Mouse (Mus musculus) heart, postnatal 14 days (tissue): ENCODE data around the gene Slc38a10. TPM values are rescaled to one million over a fixed set of nuclear protein-coding genes. Genes with fewer than 3 reads are reported as not detected.

Source experiments
- DNase-seq, 2 experiments: peaks; one replicate each; pipeline ENCODE4 v3.0.0; 2021 to 2022
- intact Hi-C: fragments of 180-260 bp; cut with DNase I; formaldehyde crosslinking; loops from one replicate; pipeline ENCODE4 v1.15.1; 2025
- microRNA-seq, 2 experiments: library from miRNA; unstranded; fragments of <30 nt; microRNA quantifications; one replicate each; pipeline ENCODE4 v1.2.0; 2021 to 2022
- total RNA-seq, 2 experiments: library from RNA; stranded (reverse); gene quantifications; 2 replicates each; pipeline ENCODE4 v1.2.3; 2021

The Slc38a10 gene
- total RNA-seq, 2 experiments from 2014 or later, result 78.7 to 83.5 TPM

DNA sequence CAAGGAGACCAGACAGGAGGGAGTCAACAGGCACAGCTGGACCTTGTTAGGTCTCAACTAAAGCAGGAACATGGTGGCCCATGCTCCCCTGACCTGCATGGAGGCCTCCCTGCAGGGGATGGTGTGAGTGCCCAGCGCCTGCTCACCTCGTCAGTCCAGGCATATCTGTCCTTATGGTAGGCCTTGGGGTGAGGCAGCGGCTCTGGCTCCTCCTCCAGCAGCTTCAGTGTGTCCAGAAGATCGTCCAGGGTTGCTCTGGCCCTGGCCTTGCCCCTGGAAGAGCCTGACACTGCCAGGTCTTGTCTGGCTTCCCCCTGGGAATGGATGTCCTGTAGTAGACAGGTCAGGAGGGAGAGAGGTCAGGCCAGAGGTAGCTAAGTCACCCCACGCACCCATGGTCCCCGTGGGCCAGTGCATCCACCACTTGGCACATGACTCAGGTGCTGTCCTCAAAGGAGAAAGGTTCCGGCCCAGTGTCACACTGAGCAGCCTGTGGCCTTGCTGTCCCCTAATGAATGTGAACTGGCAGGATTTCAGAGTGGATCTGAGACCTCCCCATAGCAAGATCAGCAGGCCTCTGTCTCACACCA, 79.3 kb downstream of the Slc38a10 start:
- intact Hi-C loops, result no loop called here
- no peak for DNase-seq

DNA sequence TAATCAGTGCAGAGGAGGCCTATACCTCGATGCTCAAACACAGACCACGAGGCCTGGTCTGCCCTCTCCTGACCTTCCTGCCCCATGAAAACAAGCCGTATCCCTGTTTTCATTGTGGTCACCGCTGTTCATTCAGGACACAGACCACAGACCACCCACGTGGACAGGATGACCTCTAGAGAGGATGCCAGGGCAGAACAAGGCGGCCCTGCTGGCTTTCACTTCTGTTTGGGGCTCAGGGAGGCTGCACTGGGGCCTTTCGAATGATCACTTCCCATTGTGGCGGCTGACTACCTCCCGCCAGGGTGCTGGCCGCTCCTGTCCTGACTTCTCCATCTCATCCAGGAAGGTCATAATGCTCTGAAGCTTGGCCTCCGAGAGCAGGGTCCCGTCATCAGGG, 80.1 kb downstream of the Slc38a10 start:
- DNase-seq, result no peak
- intact Hi-C loops, result no loop called here

DNA sequence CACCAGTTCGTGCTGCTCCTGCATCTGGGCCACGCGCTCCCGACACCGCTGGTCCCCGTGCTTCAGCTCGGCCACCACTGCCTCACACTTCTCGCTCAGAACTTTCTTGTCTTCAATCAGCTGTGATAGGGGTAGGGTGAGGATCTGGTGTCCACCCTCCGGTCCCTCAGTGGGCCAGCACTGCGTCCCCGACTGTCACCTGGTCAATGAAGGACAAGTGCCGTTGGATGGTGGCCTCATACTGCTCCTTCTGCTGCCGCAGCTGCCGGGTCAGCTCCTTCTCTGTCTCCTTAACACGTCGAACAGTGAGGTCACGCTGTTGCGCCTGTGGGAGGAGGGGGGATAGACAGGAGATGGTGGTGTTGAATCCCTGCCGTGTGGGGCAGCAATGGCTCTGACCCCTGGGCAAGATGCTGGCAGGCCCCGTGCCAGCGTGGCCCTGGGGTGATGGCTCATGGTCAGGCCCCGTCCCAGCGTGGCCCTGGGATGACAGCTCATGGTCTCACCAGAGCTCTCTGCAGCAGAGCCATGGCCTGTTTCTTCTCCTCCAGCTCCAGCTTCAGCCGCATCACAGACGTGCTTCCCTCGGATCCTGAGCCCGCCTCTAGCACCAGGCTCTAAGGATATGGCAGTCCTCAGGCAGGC, 80.7 kb downstream of the Slc38a10 start:
- intact Hi-C loops, result no loop called here
- no peak for DNase-seq

DNA sequence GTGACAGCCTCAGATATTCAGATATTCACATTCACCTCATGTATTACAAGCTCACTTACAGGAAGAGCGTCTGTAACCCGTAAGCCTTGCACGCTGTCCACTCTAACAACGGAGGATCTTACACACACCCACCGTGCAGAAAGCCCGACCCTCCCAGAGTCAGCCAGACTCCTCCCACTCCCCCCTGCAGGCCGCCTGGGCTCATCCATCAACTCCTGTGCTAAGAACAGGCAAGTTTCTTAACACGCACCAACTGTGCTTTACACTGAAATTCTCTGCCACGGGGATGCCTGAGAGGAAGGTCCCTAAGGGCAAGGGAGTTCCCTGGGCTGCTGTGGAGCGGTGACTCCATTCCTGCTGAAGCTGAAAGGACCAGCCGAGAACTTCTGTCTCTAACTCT, 81.9 kb downstream of the Slc38a10 start:
- intact Hi-C loops, result loop anchor here (10.0 kb wide), 1 partner anchor 54 kb away; no protein-coding TSS in a partner anchor
- DNase-seq, result no peak

DNA sequence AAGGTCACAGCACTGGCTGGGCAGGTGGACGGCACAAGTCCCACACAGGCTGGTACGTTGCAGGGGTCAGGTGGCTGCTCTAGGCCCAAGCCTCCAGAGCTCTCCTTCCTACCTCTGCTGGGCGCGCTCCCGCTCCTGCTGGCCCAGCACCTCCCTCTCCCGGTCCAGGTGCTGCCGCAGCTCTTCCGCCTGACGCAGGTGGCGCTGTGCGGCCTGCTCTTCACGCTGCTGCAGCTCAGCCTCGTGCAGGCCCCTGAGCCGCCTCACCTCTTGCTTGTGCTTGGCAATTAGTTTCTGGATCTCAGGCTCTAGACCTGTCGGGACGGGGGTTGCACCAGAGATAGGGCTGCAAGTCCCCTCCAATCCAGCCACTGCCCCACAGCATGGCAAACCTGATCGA, 83.3 kb downstream of the Slc38a10 start:
- intact Hi-C loops, result loop anchor here (10.0 kb wide), 1 partner anchor 53 kb away; no protein-coding TSS in a partner anchor

DNA sequence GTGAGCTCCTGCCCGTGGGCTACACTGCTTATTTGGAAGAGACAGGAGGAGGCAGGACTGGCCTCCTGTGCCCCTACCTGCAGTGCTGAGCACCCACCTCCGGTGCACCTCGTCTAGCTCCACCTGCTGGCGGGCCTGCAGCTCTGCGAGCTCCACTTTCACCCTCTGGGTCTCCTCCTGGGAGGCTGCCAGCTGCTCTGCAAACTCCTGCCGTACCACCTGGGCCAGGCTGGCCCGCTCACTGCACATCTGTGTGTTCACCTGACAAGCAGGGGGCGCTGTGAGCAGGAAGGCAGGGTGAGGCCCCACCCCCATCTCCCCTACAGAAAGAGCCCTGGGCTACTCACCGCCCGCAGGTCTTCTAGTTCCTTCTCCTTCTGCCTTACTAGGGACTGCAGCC, 85.9 kb downstream of the Slc38a10 start:
- intact Hi-C loops, result loop anchor here (1.0 to 10.0 kb wide), 2 partner anchors 35 to 50 kb away; no protein-coding TSS in a partner anchor
- peak; percentile 69 to 81 for DNase-seq

More for the DNA sequence above, 83.3 kb downstream of the Slc38a10 start:
- no peak for DNase-seq

DNA sequence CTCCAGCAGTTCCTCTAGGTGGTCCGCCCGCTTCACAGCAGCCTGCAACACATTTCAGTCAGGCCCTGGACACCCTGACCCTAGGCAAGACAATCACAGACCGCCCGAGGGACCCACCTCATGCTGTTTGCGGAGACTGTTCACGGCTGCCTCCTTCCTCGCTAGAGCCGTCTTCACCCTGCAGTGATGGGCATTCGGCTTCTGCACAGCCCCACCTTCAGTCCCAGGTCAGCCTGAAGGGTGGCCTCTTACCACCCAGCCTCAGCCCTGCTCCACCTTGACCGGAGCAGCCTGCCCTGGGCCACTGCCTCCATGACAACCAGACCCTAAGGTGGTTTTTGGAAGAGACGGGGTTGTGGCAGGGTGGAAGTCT, 86.5 kb downstream of the Slc38a10 start:
- intact Hi-C loops, result loop anchor here (1.0 to 10.0 kb wide), 2 partner anchors 34 to 50 kb away; no protein-coding TSS in a partner anchor
- DNase-seq, result no peak

DNA sequence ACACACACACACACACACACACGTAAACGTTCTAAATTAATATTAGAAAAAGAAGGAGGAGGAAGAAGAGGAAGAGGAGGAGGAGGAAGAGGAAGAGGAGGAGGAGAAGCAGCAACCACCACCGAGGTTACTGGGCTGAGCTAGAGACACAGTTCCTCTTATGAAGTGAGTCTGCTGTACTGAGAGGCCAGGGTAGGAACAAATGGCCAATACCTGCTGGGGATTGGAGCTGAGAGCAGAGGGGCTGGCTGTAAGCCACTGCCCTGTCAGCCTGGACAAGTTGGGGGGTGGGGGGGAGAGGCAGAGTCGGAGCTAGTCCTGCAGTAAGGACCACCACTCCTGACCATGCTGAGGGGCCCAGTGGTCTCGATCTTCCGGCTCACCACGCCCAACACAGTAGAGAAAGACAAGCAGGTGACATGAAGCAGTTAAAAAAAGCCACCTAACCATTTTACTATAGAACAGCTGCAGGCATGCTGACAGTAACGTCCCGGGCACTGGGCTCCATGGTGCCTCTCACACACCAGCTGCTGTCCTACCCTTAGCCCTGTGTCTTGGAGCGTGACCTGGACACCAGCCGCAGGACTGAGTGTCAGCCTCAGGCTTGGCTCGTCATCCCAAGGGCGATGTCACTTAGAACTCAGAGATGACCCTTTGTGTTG, 87.0 kb downstream of the Slc38a10 start:
- intact Hi-C loops, result loop anchor here (10.0 kb wide), 1 partner anchor 49 kb away; no protein-coding TSS in a partner anchor
- no peak for DNase-seq

DNA sequence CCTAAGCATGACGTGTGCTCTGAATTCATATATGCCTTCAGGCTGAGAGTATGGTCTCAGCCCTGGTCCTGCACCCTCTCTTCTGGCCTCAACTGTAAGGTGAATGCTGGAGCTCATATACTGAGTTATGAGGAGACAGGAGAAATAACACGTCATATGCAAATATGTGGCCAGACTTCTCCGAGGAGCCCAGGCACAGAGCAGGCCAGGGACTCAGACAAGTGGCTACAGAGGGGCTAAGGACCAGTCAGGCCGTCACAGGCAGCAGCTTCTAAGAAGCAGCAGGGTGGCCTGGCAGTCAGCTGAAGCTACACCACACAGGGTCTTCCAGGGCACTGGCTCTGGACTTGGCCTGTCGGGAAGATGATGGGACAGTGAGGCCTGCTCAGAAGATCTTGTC, 87.8 kb downstream of the Slc38a10 start:
- intact Hi-C loops, result loop anchor here (10.0 kb wide), 1 partner anchor 49 kb away; no protein-coding TSS in a partner anchor
- DNase-seq, result no peak

DNA sequence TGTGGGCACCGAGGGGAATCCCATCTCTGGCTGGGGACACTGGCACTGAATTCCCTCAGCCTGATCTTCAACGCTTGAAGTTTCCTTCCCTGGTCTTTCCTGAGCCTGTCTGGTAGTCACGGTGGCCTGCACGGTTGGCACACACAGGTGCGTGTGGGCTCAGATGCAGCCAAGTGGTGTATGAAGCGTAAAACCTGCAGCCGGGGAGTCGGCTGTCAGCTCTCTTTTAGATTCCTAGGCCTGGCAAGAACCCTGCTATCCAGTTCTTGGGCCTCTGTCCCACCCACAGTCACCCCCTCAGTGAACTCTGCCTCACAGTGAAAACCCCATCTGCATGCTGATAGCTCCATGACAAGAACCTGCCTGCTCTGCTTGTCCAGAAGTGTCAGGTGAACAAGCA, 90.5 kb downstream of the Slc38a10 start:
- DNase-seq, result no peak
- intact Hi-C loops, result loop anchor here (10.0 kb wide), 1 partner anchor 46 kb away; no protein-coding TSS in a partner anchor

DNA sequence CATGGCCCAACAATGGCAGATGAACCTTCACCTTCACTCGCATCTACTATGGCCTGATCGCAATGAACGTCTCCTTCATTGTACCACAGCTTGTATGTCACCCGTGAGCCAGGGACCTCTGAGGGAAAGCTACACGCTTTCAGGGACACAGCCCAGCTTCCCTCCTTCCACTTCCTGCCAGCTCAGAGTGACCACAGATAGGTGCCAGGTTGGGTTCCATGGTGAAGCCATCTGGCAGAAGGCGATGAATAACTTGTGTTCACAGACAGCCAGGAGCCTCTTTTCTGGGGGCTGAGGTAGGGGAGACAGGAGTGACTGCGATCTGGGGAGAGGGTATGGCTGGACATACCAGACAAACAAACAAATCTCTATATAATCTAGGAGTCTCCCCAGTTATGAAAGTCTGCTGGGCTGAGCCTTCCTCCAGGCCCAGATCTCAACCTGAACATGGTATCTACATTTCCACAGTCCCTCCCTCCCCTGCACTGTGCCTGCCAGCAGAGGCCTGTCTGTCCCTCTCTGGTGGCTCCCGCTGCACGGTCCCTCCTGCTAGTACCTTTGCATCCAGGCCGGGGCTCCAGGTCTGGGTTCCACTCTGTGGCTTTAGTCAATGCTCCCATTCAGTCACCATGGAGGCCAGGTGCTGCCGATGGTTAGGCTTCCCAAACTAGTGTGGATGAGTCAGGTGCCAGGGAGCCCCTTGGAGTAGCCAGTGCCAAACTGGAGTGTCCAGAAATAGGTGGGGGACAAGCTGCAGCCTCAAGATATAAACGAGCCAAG, 95.0 kb downstream of the Slc38a10 start:
- intact Hi-C loops, result no loop called here
- no peak for DNase-seq

Small RNAs within 50 kb of the gene (microRNA-seq; reads per million reads assigned to microRNA genes)
- 0 reads per million in 2 experiments for gene Gm25948

Other genes starting within 250 kb of the Slc38a10 start
- gene Chmp6, start 237.9 kb downstream of the Slc38a10 start, total RNA-seq, result 10 to 100 TPM; 28.2 to 30.3 TPM
- 10 to 100 TPM in 1 of 2 experiments, 1 to 10 TPM in 1; 9.2 to 10.3 TPM for gene Baiap2, start 208.6 kb downstream of the Slc38a10 start, total RNA-seq
- gene Aatk, start 104.2 kb downstream of the Slc38a10 start, total RNA-seq, result 1 to 10 TPM; 3.7 to 9.0 TPM
- 1 to 10 TPM; 9.1 to 9.6 TPM for gene Cep131, start 64.5 kb downstream of the Slc38a10 start, total RNA-seq
- gene Tepsin, start 52.6 kb downstream of the Slc38a10 start, total RNA-seq, result 1 to 10 TPM; 9.6 to 10.0 TPM
- 10 to 100 TPM; 55.4 to 59.2 TPM for gene Ndufaf8, start 52.4 kb downstream of the Slc38a10 start, total RNA-seq
- 10 to 100 TPM in 1 of 2 experiments, 1 to 10 TPM in 1; 7.8 to 10.0 TPM for gene Bahcc1, start 81.6 kb upstream of the Slc38a10 start, total RNA-seq
- 100 to 1,000 TPM; 451 to 520 TPM for gene Actg1, start 197.2 kb upstream of the Slc38a10 start, total RNA-seq
- not detected for gene Fscn2, start 210.2 kb upstream of the Slc38a10 start, total RNA-seq
- 10 to 100 TPM; 19.0 to 19.6 TPM for gene Faap100, start 227.4 kb upstream of the Slc38a10 start, total RNA-seq